Mouse (Mus musculus) CH12.LX (cell line): ENCODE measurements around the gene Tmem121. TPM values are rescaled to one million over a fixed set of nuclear protein-coding genes. Genes with fewer than 3 reads are reported as not detected.
A peak's percentile ranks its signal among the peaks of the same experiment; 100 is the strongest.

Experiments
- DNase-seq: peaks from one replicate; pipeline ENCODE4 v3.0.0-alpha.2; 2013; ENCODE audit errors: extremely low read depth
- H3K27ac ChIP-seq: 2 replicates; pipeline ENCODE4 v1.5.1; 2012; ENCODE audit warnings: low read depth, mild to moderate bottlenecking, control low read depth, moderate library complexity; ENCODE audit not compliant: insufficient read depth
- H3K27me3 ChIP-seq: replicated peaks from 2 replicates; pipeline ENCODE3; 2012; ENCODE audit warnings: inconsistent platforms
- H3K36me3 ChIP-seq, 2 experiments: replicated peaks in 1 of 2; 2 replicates each; pipeline versions ENCODE3 to v1.6.1; 2012; ENCODE audit warnings: inconsistent platforms in 1 of 2, low read length in 1 of 2, mild to moderate bottlenecking in 1 of 2, mixed read lengths in 1 of 2, moderate library complexity in 1 of 2; ENCODE audit not compliant: control insufficient read depth in 1 of 2, insufficient read depth in 1 of 2
- H3K4me1 ChIP-seq, 2 experiments: 2 replicates each; pipeline ENCODE4 v1.6.1; 2012; ENCODE audit warnings: inconsistent platforms in 1 of 2, moderate library complexity in 1 of 2; ENCODE audit not compliant: insufficient read depth in 2 of 2, control insufficient read depth in 1 of 2
- H3K4me2 ChIP-seq: 2 replicates; pipeline ENCODE4 v1.6.1; 2012; ENCODE audit warnings: low read depth, mild to moderate bottlenecking, control low read depth; ENCODE audit not compliant: poor library complexity, insufficient read depth, severe bottlenecking
- H3K4me3 ChIP-seq, 3 experiments: fragments of 150-350 bp in 1 of 3; sonication (generic) in 1 of 3; replicated peaks in 1 of 3; 2 replicates each; pipeline versions ENCODE3 to v1.5.1; 2011 to 2012; ENCODE audit warnings: low read depth in 2 of 3, low read length in 2 of 3, mild to moderate bottlenecking in 2 of 3, moderate library complexity in 2 of 3, control low read depth in 1 of 3, improper control_type of control experiment in 1 of 3, inconsistent platforms in 1 of 3, mixed read lengths in 1 of 3; ENCODE audit not compliant: poor library complexity in 1 of 3
- H3K79me2 ChIP-seq: replicated peaks from 2 replicates; pipeline ENCODE4 v1.6.1; 2012; ENCODE audit warnings: mild to moderate bottlenecking, moderate library complexity; ENCODE audit not compliant: control insufficient read depth, poor library complexity, insufficient read depth, severe bottlenecking; ENCODE audit errors: extremely low read depth
- H3K9ac ChIP-seq: 2 replicates; pipeline ENCODE4 v1.6.1; 2012; ENCODE audit warnings: low read depth, mild to moderate bottlenecking, control low read depth, moderate library complexity; ENCODE audit not compliant: insufficient read depth
- H3K9me3 ChIP-seq: replicated peaks from 2 replicates; pipeline ENCODE3; 2012; ENCODE audit warnings: low read length, inconsistent platforms, mixed read lengths
- CHD1 ChIP-seq: IDR thresholded peaks from 2 replicates; pipeline ENCODE4 v1.6.1; 2012; ENCODE audit warnings: low read depth, low read length, improper control_type of control experiment, inconsistent platforms
- ELF1 ChIP-seq: IDR thresholded peaks from 2 replicates; pipeline ENCODE4 v1.6.1; 2014; ENCODE audit warnings: low read depth, mild to moderate bottlenecking, inconsistent platforms, low read length, improper control_type of control experiment
- ETS1 ChIP-seq: conservative IDR thresholded peaks from 2 replicates; pipeline ENCODE4 v1.6.1; 2012; ENCODE audit warnings: low read depth, mild to moderate bottlenecking, inconsistent platforms, low read length, improper control_type of control experiment, moderate library complexity
- IRF4 ChIP-seq: IDR thresholded peaks from 2 replicates; pipeline ENCODE4 v1.6.1; 2014; ENCODE audit warnings: low read depth, mild to moderate bottlenecking, inconsistent platforms, low read length, improper control_type of control experiment
- KAT2A ChIP-seq: IDR thresholded peaks from 2 replicates; pipeline ENCODE4 v1.6.1; 2012; ENCODE audit warnings: low read length, improper control_type of control experiment, inconsistent platforms; ENCODE audit not compliant: insufficient replicate concordance
- MAX ChIP-seq: IDR thresholded peaks from 2 replicates; pipeline ENCODE4 v1.6.1; 2011; ENCODE audit warnings: low read length, improper control_type of control experiment
- MAZ ChIP-seq: IDR thresholded peaks from 2 replicates; pipeline ENCODE4 v1.6.1; 2012; ENCODE audit warnings: low read depth, mild to moderate bottlenecking, inconsistent platforms, low read length, improper control_type of control experiment, moderate library complexity
- MXI1 ChIP-seq: IDR thresholded peaks from 2 replicates; pipeline ENCODE4 v1.6.1; 2011; ENCODE audit warnings: mild to moderate bottlenecking, low read depth, low read length, improper control_type of control experiment
- NELFE ChIP-seq: IDR thresholded peaks from 2 replicates; pipeline ENCODE4 v1.6.1; 2011; ENCODE audit warnings: low read depth, low read length, improper control_type of control experiment
- NRF1 ChIP-seq: IDR thresholded peaks from 2 replicates; pipeline ENCODE4 v1.6.1; 2014; ENCODE audit warnings: low read depth, mild to moderate bottlenecking, inconsistent platforms, low read length, improper control_type of control experiment, moderate library complexity
- PAX5 ChIP-seq: IDR thresholded peaks from 2 replicates; pipeline ENCODE4 v1.6.1; 2012; ENCODE audit warnings: low read length, inconsistent platforms, mixed read lengths
- POLR2A ChIP-seq: IDR thresholded peaks from 2 replicates; pipeline ENCODE4 v1.6.1; 2011; ENCODE audit warnings: low read depth, mild to moderate bottlenecking, improper control_type of control experiment, low read length
- POLR2AphosphoS2 ChIP-seq: IDR thresholded peaks from 2 replicates; pipeline ENCODE4 v1.6.1; 2011; ENCODE audit warnings: low read depth, low read length, improper control_type of control experiment
- RAD21 ChIP-seq: IDR thresholded peaks from 2 replicates; pipeline ENCODE4 v1.6.1; 2011; ENCODE audit warnings: low read depth, mild to moderate bottlenecking, low read length, improper control_type of control experiment, moderate library complexity
- RCOR1 ChIP-seq: conservative IDR thresholded peaks from 2 replicates; pipeline ENCODE4 v1.6.1; 2012; ENCODE audit warnings: low read depth, mild to moderate bottlenecking, inconsistent platforms, low read length, improper control_type of control experiment
- SMC3 ChIP-seq: IDR thresholded peaks from 2 replicates; pipeline ENCODE4 v1.6.1; 2011; ENCODE audit warnings: low read depth, low read length, improper control_type of control experiment
- TCF12 ChIP-seq: IDR thresholded peaks from 2 replicates; pipeline ENCODE4 v1.6.1; 2014; ENCODE audit warnings: low read depth, mild to moderate bottlenecking, inconsistent platforms, low read length, improper control_type of control experiment
- USF1 ChIP-seq: IDR thresholded peaks from 2 replicates; pipeline ENCODE4 v1.6.1; 2014; ENCODE audit warnings: low read depth, mild to moderate bottlenecking, inconsistent platforms, low read length, improper control_type of control experiment
- ZNF384 ChIP-seq: IDR thresholded peaks from 2 replicates; pipeline ENCODE4 v1.6.1; 2012; ENCODE audit warnings: low read depth, low read length, improper control_type of control experiment, inconsistent platforms
- dilution Hi-C: fragments of 300-500 bp; cut with MboI; formaldehyde crosslinking; loops from 2 replicates; pipeline ENCODE4 v1.14.3; 2020; ENCODE audit warnings: low sequenced_read_pairs; ENCODE audit not compliant: extremely low pct_unique_long_range_greater_than_20kb, extremely low pct_ligation_motif_present
- in situ Hi-C: fragments of 300-500 bp; cut with MboI; formaldehyde crosslinking; loops from 3 replicates; pipeline ENCODE4 v1.14.3; 2019; ENCODE audit warnings: low sequenced_read_pairs, low pct_ligation_motif_present, low pct_unique_long_range_greater_than_20kb, mixed read lengths
- polyA plus RNA-seq: library from polyadenylated mRNA; unstranded; fragments of >175 nt; gene quantifications from 2 replicates; pipeline ENCODE4 v1.2.1, GENCODE M21; 2012; ENCODE audit warnings: low read depth; ENCODE audit not compliant: insufficient read length
- total RNA-seq, 2 experiments: library from RNA; depleted of rRNA; stranded (reverse); fragments of 300-350 nt in 1 of 2; fragments of >200 nt in 1 of 2; gene quantifications; 2 replicates each; pipeline ENCODE4 v1.2.3; 2012 to 2014

Gene Tmem121
- total and polyA plus RNA-seq, 3 experiments: not detected

GRCm38 (mm10) chr12:113150591-113150990 lies 35.1 kb upstream of the Tmem121 start:
- H3K4me2 ChIP-seq: no peak overlapping the region
- no peaks in the 10 kb centered on the region for H3K36me3 ChIP-seq
- in situ Hi-C loops: loop anchor here (5.0 kb wide), 1 partner anchor 133 kb away; no protein-coding TSS in a partner anchor
- dilution Hi-C loops: no loop called here
- H3K27ac ChIP-seq: no peak overlapping the region
- DNase-seq: no peak
- H3K27me3 ChIP-seq: peaks cover 73% of the 10 kb centered on the region
- no peak overlapping the region for H3K9ac ChIP-seq
- H3K4me1 ChIP-seq: peaks cover 18 to 23% of the 10 kb centered on the region in 2 experiments
- H3K79me2 ChIP-seq: no peaks in the 10 kb centered on the region
- H3K9me3 ChIP-seq: no peaks in the 10 kb centered on the region
- no peak overlapping the region for H3K4me3 ChIP-seq
- TF ChIP-seq MXI1 (no peak), USF1 (no peak), MAZ (no peak)

DNA sequence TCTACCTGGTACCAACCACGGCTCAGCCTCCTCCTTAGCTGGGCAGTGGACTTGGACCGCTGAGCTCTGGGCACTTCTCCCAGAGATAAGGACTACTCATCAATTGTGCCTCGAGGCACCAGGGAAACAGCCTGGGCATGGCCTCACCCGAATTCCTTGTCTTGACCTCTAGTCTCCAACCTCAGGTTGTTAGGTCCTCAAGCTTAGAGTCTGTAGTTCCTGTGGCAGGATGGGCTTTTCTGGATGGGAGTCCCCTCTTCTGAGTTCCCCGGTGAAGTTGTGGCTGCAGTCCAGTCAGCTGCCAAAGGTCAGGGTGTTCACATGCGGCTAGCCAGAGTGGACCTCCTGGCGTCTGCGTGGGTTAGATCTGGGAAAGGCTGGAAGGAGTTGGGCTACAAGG lies 34.7 kb upstream of the Tmem121 start:
- Histone ChIP-seq H3K4me2 (peak overlapping the region; percentile 74; the same call in 1 of the 2 replicates), H3K27me3 (peaks cover 73% of the 10 kb centered on the region), H3K9ac (no peak overlapping the region), H3K79me2 (no peaks in the 10 kb centered on the region), H3K4me1 (peaks cover 18 to 20% of the 10 kb centered on the region in 2 experiments)
- in situ Hi-C loops: loop anchor here (5.0 kb wide), 1 partner anchor 134 kb away; no protein-coding TSS in a partner anchor
- TF ChIP-seq TCF12 (no peak), MXI1 (no peak), ZNF384 (no peak), RCOR1 (no peak), POLR2AphosphoS2 (no peak)
- TF ChIP-seq, all 38 proteins: peak for 0
- H3K9me3 ChIP-seq: no peaks in the 10 kb centered on the region
- no peak for DNase-seq
- no peaks in the 10 kb centered on the region for H3K36me3 ChIP-seq
- H3K4me3 ChIP-seq: no peak overlapping the region
- dilution Hi-C loops: no loop called here
- no peak overlapping the region for H3K27ac ChIP-seq

DNA sequence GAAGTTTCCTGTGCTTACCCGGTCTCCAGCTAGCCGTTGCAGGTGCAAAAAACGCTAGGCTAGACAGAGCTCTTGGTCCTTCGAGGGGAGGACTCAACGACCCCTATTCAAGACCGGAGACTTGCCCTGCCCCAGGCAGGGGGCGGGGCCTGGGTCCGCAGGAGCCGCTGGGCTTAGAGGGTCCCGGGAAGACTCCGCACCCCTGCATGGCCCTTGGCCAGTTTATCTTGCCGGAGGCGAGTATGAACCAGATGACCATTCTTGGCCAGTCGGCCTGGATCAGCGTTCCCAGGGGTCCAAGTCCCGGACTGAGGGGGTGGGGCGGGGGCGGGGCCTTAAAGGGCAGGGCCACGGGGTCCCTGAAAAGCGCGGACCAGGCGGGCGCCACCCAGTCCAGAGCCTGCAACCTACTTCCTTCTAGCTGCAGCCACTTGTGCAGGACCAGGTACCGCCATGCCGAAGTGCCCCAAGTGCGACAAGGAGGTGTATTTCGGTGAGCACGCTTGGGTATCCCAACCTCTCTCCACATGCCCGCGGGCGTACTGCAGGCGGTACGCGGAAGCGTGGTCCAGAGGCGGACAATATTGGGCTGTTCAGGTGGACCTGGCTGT lies 34.0 kb upstream of the Tmem121 start:
- TF ChIP-seq RAD21 (no peak), ELF1 (peak; percentile 33; the same call in 1 of the 2 replicates), POLR2A (peak; percentile 69), ZNF384 (no peak), KAT2A (no peak), NELFE (peak; percentile 45; the same call in 1 of the 2 replicates), SMC3 (no peak), ETS1 (no peak), IRF4 (no peak), USF1 (no peak), PAX5 (no peak), POLR2AphosphoS2 (no peak), MAX (no peak), CHD1 (no peak), NRF1 (no peak)
- no peak overlapping the region for H3K27ac ChIP-seq
- in situ Hi-C loops (loop anchor here (5.0 kb wide), 1 partner anchor 134 kb away; no protein-coding TSS in a partner anchor), dilution Hi-C loops (no loop called here)
- H3K4me1 ChIP-seq: peaks cover 14 to 15% of the 10 kb centered on the region in 2 experiments
- peaks cover 73% of the 10 kb centered on the region for H3K27me3 ChIP-seq
- peak overlapping the region in 2 of 3 experiments; percentile 45 to 80 for H3K4me3 ChIP-seq
- DNase-seq: no peak
- H3K36me3 ChIP-seq: no peaks in the 10 kb centered on the region
- no peaks in the 10 kb centered on the region for H3K9me3 ChIP-seq
- no peaks in the 10 kb centered on the region for H3K79me2 ChIP-seq
- H3K9ac ChIP-seq: peak overlapping the region; percentile 49
- peak overlapping the region; percentile 74 for H3K4me2 ChIP-seq
